Mouse (Mus musculus): ENCODE measurements around the gene Gm45716. TPM values are rescaled to one million over a fixed set of nuclear protein-coding genes. Genes with fewer than 3 reads are reported as not detected.
A peak's percentile ranks its signal among the peaks of the same experiment; 100 is the strongest.

Gm45716 gene
- total RNA-seq, 2 experiments from 2014 or later: 5.0 to 7.9 TPM

- DNase-seq (ENCODE audit: low spot score in 2 of 2): no peak
Observed at GRCm38 (mm10) chr11:90249701-90250141, 62.2 kb downstream of the Gm45716 start.

GRCm38 (mm10) chr11:90250189-90250588, 62.7 kb downstream of the Gm45716 start:
- no peak for DNase-seq (ENCODE audit: low spot score in 2 of 2)

- DNase-seq (ENCODE audit: low spot score in 2 of 2): no peak
Observed at GRCm38 (mm10) chr11:90250730-90251129, 63.2 kb downstream of the Gm45716 start.

GRCm38 (mm10) chr11:90251923-90252322, 64.4 kb downstream of the Gm45716 start:
- no peak for DNase-seq (ENCODE audit: low spot score in 2 of 2)

GRCm38 (mm10) chr11:90252366-90252765, 64.9 kb downstream of the Gm45716 start:
- DNase-seq (ENCODE audit: low spot score in 2 of 2): no peak

- peak; percentile 34 to 67 for DNase-seq (ENCODE audit: low spot score in 2 of 2)
Observed at GRCm38 (mm10) chr11:90254536-90254935, 67.1 kb downstream of the Gm45716 start.

- no peak for DNase-seq (ENCODE audit: low spot score in 2 of 2)
Observed at GRCm38 (mm10) chr11:90255687-90256086, 68.2 kb downstream of the Gm45716 start.

- no peak for DNase-seq (ENCODE audit: low spot score in 2 of 2)
Observed at GRCm38 (mm10) chr11:90256833-90257525, 69.5 kb downstream of the Gm45716 start.

GRCm38 (mm10) chr11:90258321-90258927, 70.9 kb downstream of the Gm45716 start:
- no peak for DNase-seq (ENCODE audit: low spot score in 2 of 2)

- DNase-seq (ENCODE audit: low spot score in 2 of 2): peak in 1 of 2 experiments; percentile 57
Observed at GRCm38 (mm10) chr11:90259071-90259470, 71.6 kb downstream of the Gm45716 start.

- DNase-seq (ENCODE audit: low spot score in 2 of 2): no peak
Observed at GRCm38 (mm10) chr11:90259826-90260225, 72.3 kb downstream of the Gm45716 start.

- DNase-seq (ENCODE audit: low spot score in 2 of 2): no peak
Observed at GRCm38 (mm10) chr11:90264180-90264579, 76.7 kb downstream of the Gm45716 start.

GRCm38 (mm10) chr11:90265581-90265980, 78.1 kb downstream of the Gm45716 start:
- DNase-seq (ENCODE audit: low spot score in 2 of 2): no peak

GRCm38 (mm10) chr11:90268934-90269333, 81.5 kb downstream of the Gm45716 start:
- DNase-seq (ENCODE audit: low spot score in 2 of 2): no peak

- DNase-seq (ENCODE audit: low spot score in 2 of 2): peak in 1 of 2 experiments; percentile 71
Observed at GRCm38 (mm10) chr11:90269398-90270123, 82.1 kb downstream of the Gm45716 start.

- DNase-seq (ENCODE audit: low spot score in 2 of 2): no peak
Observed at GRCm38 (mm10) chr11:90270132-90270877, 82.8 kb downstream of the Gm45716 start.

- no peak for DNase-seq (ENCODE audit: low spot score in 2 of 2)
Observed at GRCm38 (mm10) chr11:90274187-90274586, 86.7 kb downstream of the Gm45716 start.

- DNase-seq (ENCODE audit: low spot score in 2 of 2): no peak
Observed at GRCm38 (mm10) chr11:90275663-90276062, 88.2 kb downstream of the Gm45716 start.

- DNase-seq (ENCODE audit: low spot score in 2 of 2): no peak
Observed at GRCm38 (mm10) chr11:90276150-90276549, 88.7 kb downstream of the Gm45716 start.

- no peak for DNase-seq (ENCODE audit: low spot score in 2 of 2)
Observed at GRCm38 (mm10) chr11:90276561-90276960, 89.1 kb downstream of the Gm45716 start.

- no peak for DNase-seq (ENCODE audit: low spot score in 2 of 2)
Observed at GRCm38 (mm10) chr11:90280069-90280468, 92.6 kb downstream of the Gm45716 start.
